Mouse (Mus musculus) kidney, adult 2 months (tissue): ENCODE results near the gene Prpsap1.
A peak's percentile ranks its signal among the peaks of the same experiment; 100 is the strongest.

Source experiments
- CTCF ChIP-seq: fragments of 200-500 bp; conservative IDR thresholded peaks from 2 replicates; pipeline ENCODE4 v1.5.1; 2011; ENCODE audit warnings: low read depth, mild to moderate bottlenecking, control low read depth, low read length, moderate library complexity, mixed read lengths; ENCODE audit not compliant: insufficient read depth, insufficient read length
- POLR2A ChIP-seq: fragments of 200-500 bp; IDR thresholded peaks from one replicate; pipeline ENCODE4 v1.6.1; 2011; ENCODE audit warnings: low read depth, low read length, control low read depth

DNA sequence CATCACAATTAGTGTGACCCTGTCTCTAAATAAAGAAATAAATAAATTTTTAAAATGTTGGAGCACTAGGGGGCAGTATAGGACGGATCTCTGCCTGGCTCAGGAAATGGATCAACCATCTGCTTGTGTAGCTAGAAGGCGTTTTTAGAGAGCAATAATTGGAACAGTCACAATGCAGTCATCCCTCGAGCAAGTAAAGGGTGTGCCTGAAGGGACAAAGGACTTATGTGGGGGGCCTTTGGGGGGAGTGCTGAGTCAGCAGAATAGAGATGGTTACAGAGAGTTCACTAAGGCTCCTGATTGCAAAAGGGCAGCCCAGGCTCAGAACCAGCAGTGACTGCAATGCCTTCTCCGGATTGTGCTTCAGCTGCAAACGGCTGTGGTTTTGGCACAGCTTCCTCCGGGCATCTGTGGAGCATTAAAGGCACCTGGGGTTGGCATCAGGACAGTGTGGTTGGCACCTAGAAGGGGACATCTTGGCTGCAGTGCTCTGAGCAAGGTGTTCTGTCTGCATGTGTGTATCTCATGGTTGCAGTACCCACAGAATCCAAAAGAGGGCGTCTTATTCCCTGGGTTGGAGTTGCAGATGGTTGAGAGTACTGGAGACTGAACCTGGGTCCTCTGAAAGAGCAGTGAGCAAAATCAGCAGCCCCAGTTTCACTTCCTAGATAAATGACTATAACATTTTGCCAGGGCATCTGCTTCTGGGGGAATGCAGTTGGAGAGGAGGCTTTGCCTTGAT, 7.2 kb upstream of the Prpsap1 start:
- TF ChIP-seq CTCF: peak; percentile 52
- TF ChIP-seq POLR2A: no peak
